Mouse (Mus musculus) G1E (cell line): ENCODE measurements around the gene Gm16440.
"Not testable (repeated sequence)": the region's sequence is repeated elsewhere in the genome, so short reads cannot be mapped to it uniquely, and the experiment has no call there.

Source experiments
- CTCF ChIP-seq: IDR thresholded peaks from 2 replicates; pipeline ENCODE4 v1.5.1; 2012; ENCODE audit warnings: low read depth, low read length, inconsistent platforms, mixed read lengths
- GATA1 ChIP-seq: IDR thresholded peaks from 2 replicates; pipeline ENCODE4 v1.6.1; 2012; ENCODE audit warnings: borderline replicate concordance, low read length, inconsistent platforms, mixed read lengths
- GATA2 ChIP-seq: IDR thresholded peaks from 2 replicates; pipeline ENCODE4 v1.6.1; 2012; ENCODE audit warnings: low read depth, low read length, inconsistent platforms, borderline replicate concordance
- POLR2AphosphoS5 ChIP-seq: IDR thresholded peaks from 2 replicates; pipeline ENCODE4 v1.6.1; 2012; ENCODE audit warnings: low read depth, low read length, inconsistent platforms; ENCODE audit not compliant: insufficient replicate concordance
- TAL1 ChIP-seq: conservative IDR thresholded peaks from 2 replicates; pipeline ENCODE4 v1.6.1; 2012; ENCODE audit warnings: low read depth, low read length, inconsistent platforms, mixed read lengths

GRCm38 (mm10) chr14:6412382-6412781, 22.3 kb upstream of the Gm16440 start, which contains the start of gene Gm3591:
- not testable (repeated sequence) for TF ChIP-seq CTCF, POLR2AphosphoS5, GATA1, TAL1, GATA2
